Mouse (Mus musculus): Measurements from ENCODE around the gene Nptxr. TPM values are rescaled to one million over a fixed set of nuclear protein-coding genes. Genes with fewer than 3 reads are reported as not detected.
A peak's percentile ranks its signal among the peaks of the same experiment; 100 is the strongest.
"Not testable (repeated sequence)": the region's sequence is repeated elsewhere in the genome, so short reads cannot be mapped to it uniquely, and the experiment has no call there.

Nptxr gene
- total RNA-seq, 2 experiments from 2014 or later = 8.2 to 9.5 TPM

GRCm38 (mm10) chr15:79822265-79823199, 18.0 kb upstream of the Nptxr start:
- peak; percentile 49 for DNase-seq

GRCm38 (mm10) chr15:79818325-79818724, 13.8 kb upstream of the Nptxr start:
- no peak for DNase-seq

GRCm38 (mm10) chr15:79813666-79814258, 9.2 kb upstream of the Nptxr start:
- no peak for DNase-seq

- not testable (repeated sequence) for DNase-seq
Observed at GRCm38 (mm10) chr15:79812840-79813239, 8.3 kb upstream of the Nptxr start.

- no peak for DNase-seq
Observed at GRCm38 (mm10) chr15:79810997-79811396, 6.4 kb upstream of the Nptxr start.

GRCm38 (mm10) chr15:79810061-79810460, 5.5 kb upstream of the Nptxr start:
- DNase-seq = no peak

GRCm38 (mm10) chr15:79808658-79809057, 4.1 kb upstream of the Nptxr start:
- no peak for DNase-seq

GRCm38 (mm10) chr15:79808114-79808513, 3.5 kb upstream of the Nptxr start:
- DNase-seq = peak; percentile 66

GRCm38 (mm10) chr15:79807050-79807449, 2.5 kb upstream of the Nptxr start:
- no peak for DNase-seq

GRCm38 (mm10) chr15:79805246-79805645, 680 bp upstream of the Nptxr start:
- no peak for DNase-seq

GRCm38 (mm10) chr15:79803533-79804351, 824 bp downstream of the Nptxr start:
- DNase-seq = peak; percentile 51

- DNase-seq = no peak
Observed at GRCm38 (mm10) chr15:79802304-79802703, 2.3 kb downstream of the Nptxr start.

- DNase-seq = no peak
Observed at GRCm38 (mm10) chr15:79801646-79802045, 2.9 kb downstream of the Nptxr start.

GRCm38 (mm10) chr15:79800701-79801100, 3.9 kb downstream of the Nptxr start:
- no peak for DNase-seq

GRCm38 (mm10) chr15:79798591-79798990, 6.0 kb downstream of the Nptxr start:
- no peak for DNase-seq

GRCm38 (mm10) chr15:79797680-79798079, 6.9 kb downstream of the Nptxr start:
- no peak for DNase-seq

- DNase-seq = no peak
Observed at GRCm38 (mm10) chr15:79797096-79797495, 7.5 kb downstream of the Nptxr start.

- no peak for DNase-seq
Observed at GRCm38 (mm10) chr15:79796256-79796655, 8.3 kb downstream of the Nptxr start.

GRCm38 (mm10) chr15:79794173-79794572, 10.4 kb downstream of the Nptxr start:
- no peak for DNase-seq

GRCm38 (mm10) chr15:79793076-79793475, 11.5 kb downstream of the Nptxr start:
- DNase-seq = no peak

GRCm38 (mm10) chr15:79792455-79792854, 12.1 kb downstream of the Nptxr start:
- DNase-seq = peak; percentile 22

GRCm38 (mm10) chr15:79791502-79791901, 13.1 kb downstream of the Nptxr start:
- DNase-seq = peak; percentile 85

GRCm38 (mm10) chr15:79790905-79791304, 13.7 kb downstream of the Nptxr start:
- DNase-seq = no peak

Data from adrenal gland, postnatal 10 days (tissue).